Mouse (Mus musculus): Measurements from ENCODE around the gene Ccdc34. TPM values are rescaled to one million over a fixed set of nuclear protein-coding genes. Genes with fewer than 3 reads are reported as not detected.

The Ccdc34 gene
- polyA plus RNA-seq, 1 experiment from 2014 or later: 59.7 TPM

DNA sequence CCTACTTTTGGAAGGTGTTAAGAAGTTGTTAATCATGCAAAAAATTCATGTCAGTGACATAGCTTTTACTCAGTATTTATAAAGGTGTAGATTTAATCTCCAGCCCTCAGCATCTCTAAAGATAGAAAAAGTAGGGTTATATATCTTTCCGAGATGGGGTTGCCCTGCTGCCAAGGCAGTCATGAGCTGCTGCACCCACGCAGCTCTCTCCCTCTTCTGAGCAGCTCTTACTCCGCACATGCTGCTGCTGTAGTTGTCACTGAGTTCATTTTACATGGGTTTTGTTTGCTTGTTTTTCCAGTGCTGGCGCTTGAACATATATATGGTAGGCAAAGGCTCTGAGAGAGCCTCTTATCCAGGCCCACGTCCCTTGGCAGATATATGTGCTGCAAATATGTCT is 20.7 kb downstream of the Ccdc34 start:
- peaks cover 17% of the 10 kb centered on the region; the same call in 1 of the 2 replicates for H3K4me1 ChIP-seq (ENCODE audit: control insufficient read depth, insufficient read depth, low read length)
- H3K36me3 ChIP-seq (ENCODE audit: control insufficient read depth, insufficient read depth, low read length): peaks cover 13% of the 10 kb centered on the region
- H3K27ac ChIP-seq (ENCODE audit: low read depth, low read length): no peak overlapping the region
- H3K4me3 ChIP-seq (ENCODE audit: low read length): no peak overlapping the region
- no peak overlapping the region for H3K9ac ChIP-seq (ENCODE audit: low read depth, low read length)
- 41% methylated on average over 5 of the region's 5 CpGs for WGBS
- no peaks in the 10 kb centered on the region for H3K9me3 ChIP-seq (ENCODE audit: control insufficient read depth, low read length)
- H3K4me2 ChIP-seq (replicated peaks; ENCODE audit: low read depth, low read length): no peak overlapping the region
- ATAC-seq (ENCODE audit: low FRiP score, low TSS enrichment): no peak
- H3K27me3 ChIP-seq (ENCODE audit: control insufficient read depth, insufficient read depth, low read length): no peaks in the 10 kb centered on the region

DNA sequence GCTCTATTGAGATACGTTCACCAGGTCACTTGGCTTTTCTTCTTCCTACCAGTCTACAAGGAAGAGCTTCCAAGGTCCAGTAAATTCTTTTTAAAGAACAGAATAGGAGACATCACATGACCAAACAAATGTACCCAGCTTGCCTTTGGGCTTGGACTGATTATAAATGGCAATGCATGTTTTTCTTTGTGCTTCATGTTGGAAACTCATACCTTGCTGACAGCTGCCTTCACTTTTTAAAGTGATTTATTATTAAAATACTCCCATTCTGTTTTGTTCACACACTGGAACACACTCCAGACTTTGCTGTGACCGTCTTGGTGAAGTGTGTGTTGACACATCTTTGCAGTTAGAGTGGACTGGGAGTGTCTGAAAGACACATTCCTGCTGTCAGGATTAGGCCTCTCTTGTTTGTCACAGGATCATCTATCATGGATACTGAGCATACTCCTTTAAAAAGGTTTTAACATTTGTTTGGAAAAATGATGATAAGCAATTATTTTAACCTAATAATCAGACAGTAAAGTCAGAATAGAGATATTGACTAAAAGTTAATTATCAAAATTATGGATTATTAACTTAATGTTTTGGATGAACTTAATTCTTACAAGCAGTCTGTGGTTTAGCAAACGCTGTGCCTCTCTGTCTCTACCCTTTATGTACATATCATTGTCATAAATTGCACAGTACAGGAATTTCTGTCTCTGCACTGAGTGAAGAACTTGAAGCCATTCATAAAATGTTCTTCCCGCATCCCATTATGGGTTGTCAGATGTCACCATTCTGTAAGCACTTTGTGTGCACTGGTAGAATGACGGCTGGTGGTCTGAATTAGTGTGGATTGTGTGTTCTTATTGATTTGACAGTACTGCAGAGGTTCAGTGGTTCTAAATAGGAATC is 25.5 kb downstream of the Ccdc34 start:
- ATAC-seq (ENCODE audit: low FRiP score, low TSS enrichment): peak; percentile 73; the same call in 1 of the 2 replicates
- Histone ChIP-seq H3K27ac (ENCODE audit: low read depth, low read length) (no peak overlapping the region), H3K36me3 (ENCODE audit: control insufficient read depth, insufficient read depth, low read length) (peaks cover 3% of the 10 kb centered on the region; the same call in 1 of the 2 replicates)

DNA sequence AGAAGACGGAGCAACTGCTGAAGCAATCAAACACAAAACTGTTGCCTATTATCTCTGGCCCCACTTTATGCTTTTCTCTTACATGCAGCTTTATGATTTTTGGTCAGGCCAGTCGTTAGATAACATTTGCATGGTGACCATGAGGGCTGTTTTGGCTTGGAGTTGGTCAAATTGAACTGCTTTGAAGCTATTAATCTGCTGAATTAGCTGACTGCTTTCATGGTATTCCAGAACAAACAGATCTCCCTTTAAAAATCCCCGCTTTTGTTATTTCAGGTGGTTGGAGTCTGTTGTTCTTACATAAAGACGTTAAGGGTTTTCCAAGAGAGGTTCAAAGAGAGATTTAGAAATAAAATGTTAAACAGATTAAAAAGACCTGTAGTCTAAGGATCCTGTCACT is 40.8 kb downstream of the Ccdc34 start:
- H3K9ac ChIP-seq (ENCODE audit: low read depth, low read length): no peak overlapping the region
- peaks cover 12% of the 10 kb centered on the region; the same call in 1 of the 2 replicates for H3K4me1 ChIP-seq (ENCODE audit: control insufficient read depth, insufficient read depth, low read length)
- H3K27me3 ChIP-seq (ENCODE audit: control insufficient read depth, insufficient read depth, low read length): no peaks in the 10 kb centered on the region
- H3K9me3 ChIP-seq (ENCODE audit: control insufficient read depth, low read length): no peaks in the 10 kb centered on the region
- no peaks in the 10 kb centered on the region for H3K36me3 ChIP-seq (ENCODE audit: control insufficient read depth, insufficient read depth, low read length)
- H3K4me2 ChIP-seq (replicated peaks; ENCODE audit: low read depth, low read length): no peak overlapping the region
- peak overlapping the region; percentile 56; the same call in 1 of the 2 replicates for H3K27ac ChIP-seq (ENCODE audit: low read depth, low read length)
- H3K4me3 ChIP-seq (ENCODE audit: low read length): no peak overlapping the region
- ATAC-seq (ENCODE audit: low FRiP score, low TSS enrichment): peak; percentile 72
- 23% methylated on average over 4 of the region's 4 CpGs for WGBS

More for the DNA sequence above, 25.5 kb downstream of the Ccdc34 start:
- Histone ChIP-seq H3K27me3 (ENCODE audit: control insufficient read depth, insufficient read depth, low read length) (no peaks in the 10 kb centered on the region), H3K9me3 (ENCODE audit: control insufficient read depth, low read length) (no peaks in the 10 kb centered on the region), H3K4me2 (replicated peaks; ENCODE audit: low read depth, low read length) (no peak overlapping the region), H3K9ac (ENCODE audit: low read depth, low read length) (no peak overlapping the region), H3K4me3 (ENCODE audit: low read length) (no peak overlapping the region), H3K4me1 (ENCODE audit: control insufficient read depth, insufficient read depth, low read length) (0 out of 2 replicates have a peak, but pooled peaks cover 4% of the 10 kb centered on the region)
- 59% methylated on average over 5 of the region's 5 CpGs for WGBS

DNA sequence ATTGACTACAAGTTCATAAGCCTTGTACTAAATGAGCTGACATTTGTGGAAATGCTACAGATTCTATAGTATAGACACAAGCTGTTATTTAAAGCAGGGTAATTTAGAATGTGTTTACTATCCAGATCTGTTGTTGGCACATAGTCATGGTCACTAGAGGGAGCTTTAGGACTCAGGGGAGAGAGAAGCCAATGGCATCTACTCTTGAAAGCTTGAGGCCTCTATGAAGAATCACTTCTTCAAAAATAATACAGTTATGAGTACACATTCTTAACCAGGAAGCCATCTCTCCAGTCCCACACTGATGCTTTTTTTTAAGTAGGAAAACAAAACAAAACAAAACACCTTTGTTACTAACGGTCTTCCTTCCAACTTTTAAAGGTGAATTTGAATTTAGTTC is 45.5 kb downstream of the Ccdc34 start:
- Histone ChIP-seq H3K9me3 (ENCODE audit: control insufficient read depth, low read length) (peaks cover 4% of the 10 kb centered on the region; the same call in 1 of the 2 replicates), H3K27me3 (ENCODE audit: control insufficient read depth, insufficient read depth, low read length) (no peaks in the 10 kb centered on the region), H3K9ac (ENCODE audit: low read depth, low read length) (no peak overlapping the region), H3K4me2 (replicated peaks; ENCODE audit: low read depth, low read length) (no peak overlapping the region), H3K4me3 (ENCODE audit: low read length) (no peak overlapping the region), H3K4me1 (ENCODE audit: control insufficient read depth, insufficient read depth, low read length) (peaks cover 12% of the 10 kb centered on the region; the same call in 1 of the 2 replicates), H3K27ac (ENCODE audit: low read depth, low read length) (no peak overlapping the region), H3K36me3 (ENCODE audit: control insufficient read depth, insufficient read depth, low read length) (no peaks in the 10 kb centered on the region)
- ATAC-seq (ENCODE audit: low FRiP score, low TSS enrichment): no peak
- 92% methylated on average over 1 of the region's 1 CpGs for whole genome bisulfite sequencing

DNA sequence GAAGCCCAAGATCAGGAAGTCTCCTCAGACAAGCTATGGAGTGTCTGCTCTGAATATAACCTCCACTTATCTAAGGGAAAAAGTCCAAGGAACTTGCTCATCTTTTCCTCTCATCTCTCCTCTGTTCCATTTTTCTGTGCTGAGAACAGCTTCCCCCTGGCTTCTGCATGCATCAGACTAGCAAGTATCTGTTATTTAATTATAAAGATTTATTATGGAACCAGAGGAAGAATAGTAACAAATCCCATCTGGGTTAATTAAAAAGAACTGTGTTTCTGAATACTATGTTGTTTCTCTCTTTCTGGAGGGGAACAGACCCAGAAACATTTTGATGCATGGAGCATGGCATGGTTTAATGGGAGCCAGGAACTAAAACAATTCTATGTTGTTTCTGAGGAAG is 51.3 kb downstream of the Ccdc34 start:
- no peak for ATAC-seq (ENCODE audit: low FRiP score, low TSS enrichment)
- no peak overlapping the region for H3K9ac ChIP-seq (ENCODE audit: low read depth, low read length)
- no peaks in the 10 kb centered on the region for H3K4me1 ChIP-seq (ENCODE audit: control insufficient read depth, insufficient read depth, low read length)
- peaks cover 4% of the 10 kb centered on the region; the same call in 1 of the 2 replicates for H3K9me3 ChIP-seq (ENCODE audit: control insufficient read depth, low read length)
- no peak overlapping the region for H3K27ac ChIP-seq (ENCODE audit: low read depth, low read length)
- H3K4me2 ChIP-seq (replicated peaks; ENCODE audit: low read depth, low read length): no peak overlapping the region
- H3K4me3 ChIP-seq (ENCODE audit: low read length): no peak overlapping the region
- H3K27me3 ChIP-seq (ENCODE audit: control insufficient read depth, insufficient read depth, low read length): no peaks in the 10 kb centered on the region
- H3K36me3 ChIP-seq (ENCODE audit: control insufficient read depth, insufficient read depth, low read length): no peaks in the 10 kb centered on the region

DNA sequence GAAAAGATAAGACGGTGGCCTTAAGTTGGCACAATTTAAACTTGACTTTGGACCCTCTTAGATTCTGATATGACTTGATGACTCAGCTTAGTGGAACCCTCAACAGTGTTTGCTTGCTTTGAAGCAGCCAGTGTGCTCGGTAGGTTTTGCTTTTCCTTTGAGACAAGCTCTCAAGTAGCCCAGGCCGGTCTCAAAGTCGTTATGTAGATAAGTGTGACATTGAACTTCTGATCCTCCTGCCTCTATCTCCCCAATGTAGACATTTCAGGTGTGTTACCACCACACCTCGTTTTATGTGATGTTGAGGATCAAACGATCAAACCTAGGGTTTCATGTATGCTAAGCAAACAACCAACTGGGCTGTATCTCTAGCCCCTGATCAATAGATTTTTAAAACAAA is 55.4 kb downstream of the Ccdc34 start:
- H3K4me3 ChIP-seq (ENCODE audit: low read length): no peak overlapping the region
- no peaks in the 10 kb centered on the region for H3K9me3 ChIP-seq (ENCODE audit: control insufficient read depth, low read length)
- H3K9ac ChIP-seq (ENCODE audit: low read depth, low read length): no peak overlapping the region
- no peak for ATAC-seq (ENCODE audit: low FRiP score, low TSS enrichment)
- no peak overlapping the region for H3K4me2 ChIP-seq (replicated peaks; ENCODE audit: low read depth, low read length)
- no peaks in the 10 kb centered on the region for H3K36me3 ChIP-seq (ENCODE audit: control insufficient read depth, insufficient read depth, low read length)
- no peak overlapping the region for H3K27ac ChIP-seq (ENCODE audit: low read depth, low read length)
- WGBS: 85% methylated on average over 6 of the region's 6 CpGs
- H3K27me3 ChIP-seq (ENCODE audit: control insufficient read depth, insufficient read depth, low read length): no peaks in the 10 kb centered on the region
- H3K4me1 ChIP-seq (ENCODE audit: control insufficient read depth, insufficient read depth, low read length): no peaks in the 10 kb centered on the region

DNA sequence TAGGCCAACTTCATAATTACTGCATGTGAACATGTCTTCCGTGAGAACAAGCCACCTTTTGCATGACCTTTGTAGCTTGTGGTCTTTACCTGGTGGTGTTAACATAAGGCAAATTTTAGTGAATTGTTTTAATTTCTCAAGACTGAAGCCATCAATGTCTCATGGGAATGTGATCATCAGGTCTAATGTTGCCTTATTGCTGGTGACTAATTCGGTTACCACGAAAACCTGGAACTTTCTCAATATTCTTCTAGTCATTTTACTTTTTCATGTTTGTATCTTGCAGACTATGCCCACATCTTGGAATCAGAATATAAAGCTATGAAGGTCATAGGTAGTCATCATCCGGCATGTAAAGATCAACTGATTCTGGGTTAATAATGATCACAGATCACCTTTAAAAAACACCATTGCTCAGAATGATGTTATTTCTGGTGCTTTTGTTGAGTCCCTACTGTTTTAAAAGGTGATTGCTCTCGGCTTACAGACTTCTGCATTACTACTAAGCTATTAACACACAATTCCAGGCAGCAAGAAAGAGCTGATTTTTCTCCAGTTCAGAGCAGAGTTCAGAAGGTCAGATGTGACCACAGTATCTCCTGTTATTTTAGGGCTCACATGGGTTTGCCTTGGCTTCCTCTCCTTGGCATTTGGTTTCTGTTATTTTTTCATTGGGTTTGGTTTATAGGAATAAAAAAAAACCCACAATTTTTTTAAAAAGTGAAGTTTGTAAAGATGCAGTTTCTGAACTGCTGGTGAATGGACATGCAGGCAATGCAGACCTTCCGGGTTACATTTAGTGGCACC is 57.2 kb downstream of the Ccdc34 start:
- WGBS: 82% methylated on average over 6 of the region's 6 CpGs
- Histone ChIP-seq H3K9me3 (ENCODE audit: control insufficient read depth, low read length) (no peaks in the 10 kb centered on the region), H3K27me3 (ENCODE audit: control insufficient read depth, insufficient read depth, low read length) (no peaks in the 10 kb centered on the region), H3K4me2 (replicated peaks; ENCODE audit: low read depth, low read length) (no peak overlapping the region), H3K27ac (ENCODE audit: low read depth, low read length) (no peak overlapping the region), H3K9ac (ENCODE audit: low read depth, low read length) (no peak overlapping the region), H3K4me3 (ENCODE audit: low read length) (no peak overlapping the region), H3K4me1 (ENCODE audit: control insufficient read depth, insufficient read depth, low read length) (no peaks in the 10 kb centered on the region), H3K36me3 (ENCODE audit: control insufficient read depth, insufficient read depth, low read length) (no peaks in the 10 kb centered on the region)
- no peak for ATAC-seq (ENCODE audit: low FRiP score, low TSS enrichment)

DNA sequence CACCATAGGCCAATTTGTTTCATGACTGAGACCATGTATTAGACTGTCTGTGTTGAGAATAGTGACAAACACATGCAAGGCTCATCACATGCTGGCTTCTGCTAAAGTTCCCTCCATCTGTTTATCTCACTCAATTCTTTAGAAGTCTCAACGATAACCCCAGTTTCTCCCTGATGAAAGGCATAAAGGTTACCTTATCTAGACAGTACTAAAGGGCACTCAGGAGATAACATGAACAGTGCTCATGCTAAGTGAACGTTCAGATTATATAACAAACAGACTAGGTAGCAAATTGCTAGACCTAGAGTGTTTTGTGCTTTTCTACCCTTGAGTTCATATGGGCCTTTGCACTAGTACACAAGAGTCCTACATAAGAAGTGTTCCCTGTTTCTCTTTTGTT is 59.6 kb downstream of the Ccdc34 start:
- Histone ChIP-seq H3K9ac (ENCODE audit: low read depth, low read length) (no peak overlapping the region), H3K4me1 (ENCODE audit: control insufficient read depth, insufficient read depth, low read length) (no peaks in the 10 kb centered on the region), H3K36me3 (ENCODE audit: control insufficient read depth, insufficient read depth, low read length) (no peaks in the 10 kb centered on the region), H3K4me3 (ENCODE audit: low read length) (no peak overlapping the region), H3K4me2 (replicated peaks; ENCODE audit: low read depth, low read length) (no peak overlapping the region), H3K27ac (ENCODE audit: low read depth, low read length) (no peak overlapping the region), H3K9me3 (ENCODE audit: control insufficient read depth, low read length) (no peaks in the 10 kb centered on the region), H3K27me3 (ENCODE audit: control insufficient read depth, insufficient read depth, low read length) (no peaks in the 10 kb centered on the region)
- no peak for ATAC-seq (ENCODE audit: low FRiP score, low TSS enrichment)
- 88% methylated on average over 2 of the region's 2 CpGs for WGBS

DNA sequence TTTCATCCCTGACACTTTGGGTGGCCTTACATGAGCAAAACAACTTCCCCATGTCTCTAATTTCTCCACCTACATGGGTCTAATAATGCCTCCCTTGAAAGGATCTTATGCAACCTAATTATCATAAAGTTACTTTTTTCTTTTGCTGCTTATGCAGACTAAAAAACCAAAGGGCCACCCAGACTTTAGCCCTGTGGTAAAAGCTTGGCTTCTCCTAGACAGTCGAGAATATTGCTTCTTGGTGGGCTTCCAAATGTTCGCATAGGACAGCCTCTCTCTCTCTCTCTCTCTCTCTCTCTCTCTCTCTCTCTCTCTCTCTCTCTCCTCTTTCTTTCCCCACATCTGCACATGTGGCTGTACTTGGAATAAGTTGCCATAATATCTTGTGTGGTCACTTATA is 60.0 kb downstream of the Ccdc34 start:
- Histone ChIP-seq H3K36me3 (ENCODE audit: control insufficient read depth, insufficient read depth, low read length) (no peaks in the 10 kb centered on the region), H3K4me3 (ENCODE audit: low read length) (no peak overlapping the region), H3K27ac (ENCODE audit: low read depth, low read length) (no peak overlapping the region), H3K9ac (ENCODE audit: low read depth, low read length) (no peak overlapping the region), H3K9me3 (ENCODE audit: control insufficient read depth, low read length) (no peaks in the 10 kb centered on the region), H3K4me2 (replicated peaks; ENCODE audit: low read depth, low read length) (no peak overlapping the region), H3K27me3 (ENCODE audit: control insufficient read depth, insufficient read depth, low read length) (no peaks in the 10 kb centered on the region), H3K4me1 (ENCODE audit: control insufficient read depth, insufficient read depth, low read length) (no peaks in the 10 kb centered on the region)
- 74% methylated on average over 2 of the region's 2 CpGs for WGBS
- ATAC-seq (ENCODE audit: low FRiP score, low TSS enrichment): no peak

Measured in kidney, embryonic 14.5 days (tissue).